ENCODE assay signal across 18 mouse cellular contexts in the genomic region with DNA sequence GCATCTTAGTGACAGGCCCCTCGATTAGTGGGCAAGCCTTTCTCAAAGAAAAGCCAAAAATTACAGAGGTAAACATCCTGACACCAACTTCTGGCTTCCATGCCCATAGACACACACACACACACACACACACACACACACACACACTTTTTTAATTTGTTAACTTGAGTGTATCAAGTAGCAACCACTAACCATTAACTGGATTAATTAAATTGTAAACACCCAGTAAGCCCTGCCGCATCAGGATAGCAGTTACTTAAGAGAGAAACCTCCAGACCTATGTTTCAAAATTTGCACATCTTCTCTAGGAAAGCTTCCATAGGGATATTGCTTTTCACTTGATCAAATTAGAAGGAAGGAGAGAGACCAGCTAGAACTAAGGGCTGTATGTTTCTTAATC.
"Had no signal": no experiment of that assay in that cellular context is flagged by ENCODE, and none has a peak within 500 bp of the region (broad histone marks: within the 10 kb centered on the region; RNA-seq: fewer than 3 reads in every experiment).

No protein-coding gene starts in this region.

- H3K4me3 ChIP-seq: midbrain, embryonic 10.5 days; midbrain, embryonic 12.5 days; myocyte; neural tube, embryonic 13.5 days; neural tube, embryonic 15.5 days had no signal

- H3K27me3 ChIP-seq: midbrain, embryonic 12.5 days; neural tube, embryonic 13.5 days; neural tube, embryonic 15.5 days had no signal

- ATAC-seq: midbrain, embryonic 16.5 days had no signal

- H3K4me1 ChIP-seq: neural tube, embryonic 13.5 days; neural tube, embryonic 15.5 days had no signal

- DNase-seq: lung, embryonic 14.5 days; lung, postnatal 10 days; lung, postnatal 4 days; midbrain, embryonic 14.5 days; retina, postnatal 1 day; right cerebral cortex, adult 18-20 months; right cerebral cortex, postnatal 25 days; right cerebral cortex, postnatal 4 days; spleen, adult 18-20 months; thymus, adult 2 months; thymus, postnatal 25 days; thymus, postnatal 4 days had no signal

- H3K9ac ChIP-seq: lung, embryonic 14.5 days; midbrain, embryonic 12.5 days; neural tube, embryonic 13.5 days; neural tube, embryonic 15.5 days had no signal

- H3K9me3 ChIP-seq: midbrain, embryonic 10.5 days; midbrain, embryonic 12.5 days; neural tube, embryonic 13.5 days; neural tube, embryonic 15.5 days had no signal

- H3K36me3 ChIP-seq: midbrain, embryonic 10.5 days; midbrain, embryonic 12.5 days; neural tube, embryonic 13.5 days; neural tube, embryonic 15.5 days had no signal

- H3K27ac ChIP-seq: midbrain, embryonic 10.5 days; midbrain, embryonic 12.5 days; neural tube, embryonic 13.5 days; neural tube, embryonic 15.5 days had no signal

- H3K4me2 ChIP-seq: lung, embryonic 14.5 days; midbrain, embryonic 12.5 days; neural tube, embryonic 13.5 days; neural tube, embryonic 15.5 days had no signal
